Mouse (Mus musculus) C2C12 (cell line): ENCODE measurements around the gene Abhd2.

ENCODE experiments used
- CTCF ChIP-seq: IDR thresholded peaks from one replicate; pipeline ENCODE4 v1.5.1; 2011; ENCODE audit not compliant: control insufficient read depth, insufficient read depth, insufficient read length
- FOSL1 ChIP-seq: IDR thresholded peaks from one replicate; pipeline ENCODE4 v1.8.0; 2011; ENCODE audit warnings: mild to moderate bottlenecking, low read length; ENCODE audit not compliant: poor library complexity, insufficient read depth, severe bottlenecking
- MAX ChIP-seq: IDR thresholded peaks from one replicate; pipeline ENCODE4 v1.6.1; 2011; ENCODE audit warnings: mild to moderate bottlenecking, control low read depth

DNA sequence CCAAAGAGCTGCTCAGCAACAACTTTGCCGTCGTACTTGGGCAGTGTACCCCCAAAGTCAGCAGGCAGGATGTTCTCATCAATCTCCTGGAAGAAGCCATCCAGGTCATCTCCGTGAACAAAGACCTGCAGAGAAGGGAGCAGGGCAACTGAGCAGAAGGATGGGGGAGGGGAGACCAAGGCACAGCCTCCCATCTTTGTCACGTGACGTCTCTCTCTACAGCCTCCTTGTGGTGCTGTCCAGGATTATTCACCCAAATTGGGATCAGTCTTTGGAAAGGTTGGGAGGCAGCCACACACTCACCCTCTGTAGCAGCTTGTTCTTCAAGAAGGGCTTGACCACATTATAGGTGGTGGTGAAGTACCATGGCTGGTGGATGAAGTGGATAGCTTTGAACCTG is 102.6 kb downstream of the Abhd2 start:
- TF ChIP-seq CTCF (no peak), FOSL1 (no peak), MAX (no peak)
